Mouse (Mus musculus) cerebellum, postnatal 36 days (tissue): ENCODE measurements at regions not wholly inside any gene's neighbourhood (a gene's known extent, or its start where the extent isn't known, plus 50 kb on each side); places are given as distances from the start of the nearest gene placed in this dataset.

Experiments used
- DNase-seq, 2 experiments: peaks; one replicate each; pipeline ENCODE4 v3.0.0; 2021 to 2022; ENCODE audit warnings: mixed read lengths in 2 of 2

DNA sequence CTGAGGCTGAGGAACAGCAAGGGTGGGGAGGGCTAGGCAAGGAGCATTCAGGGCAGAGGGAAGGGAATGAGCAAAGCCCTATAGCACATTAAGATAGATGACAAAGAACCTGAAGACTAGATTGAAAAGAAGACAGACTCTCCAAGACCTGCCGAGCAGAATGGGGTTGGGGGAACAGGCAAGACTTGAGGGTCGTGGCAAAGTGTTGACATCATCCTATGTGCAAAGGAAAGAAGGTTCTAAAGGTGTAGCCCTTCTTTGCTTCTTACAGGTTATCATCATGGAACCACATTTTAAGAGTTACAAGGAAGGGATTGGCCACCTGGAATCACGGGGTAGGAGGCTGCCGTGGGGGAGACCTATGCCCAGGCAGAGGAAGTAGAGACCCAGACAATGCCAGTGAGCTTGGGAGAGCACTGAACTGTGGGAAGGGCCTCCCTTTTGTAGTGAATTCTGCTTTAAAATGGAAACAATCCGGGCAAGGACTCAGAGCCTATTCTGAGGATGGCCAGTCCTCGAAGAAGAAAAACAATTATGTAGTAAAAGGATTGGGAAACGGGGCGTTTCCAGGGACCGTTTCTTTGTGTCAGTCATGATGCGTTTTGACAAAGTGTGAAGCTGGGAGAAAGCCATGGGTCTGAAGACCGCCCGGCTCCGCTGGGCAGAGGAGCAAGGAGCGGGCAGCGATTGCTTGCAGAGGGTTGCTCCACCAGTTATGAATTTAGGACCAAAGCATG lies 55.5 kb upstream of the Cox10 start:
- no peak for DNase-seq
